Mouse (Mus musculus): ENCODE results near the gene Gm436.

Gm436 gene

GRCm38 (mm10) chr4:144686268-144686667, at the start of gene Gm436:
Gm436 (minus strand) TSS chr4:144686368.
- no peak for DNase-seq

- DNase-seq = no peak
Measured at GRCm38 (mm10) chr4:144721304-144721703, 35.1 kb upstream of the Gm436 start, which contains the start of gene Gm13178. Gm13178 (minus strand) TSS chr4:144721404.

GRCm38 (mm10) chr4:144719691-144720090, 33.5 kb upstream of the Gm436 start:
- DNase-seq = no peak

- DNase-seq = no peak
Measured at GRCm38 (mm10) chr4:144718288-144718687, 32.1 kb upstream of the Gm436 start.

DNA sequence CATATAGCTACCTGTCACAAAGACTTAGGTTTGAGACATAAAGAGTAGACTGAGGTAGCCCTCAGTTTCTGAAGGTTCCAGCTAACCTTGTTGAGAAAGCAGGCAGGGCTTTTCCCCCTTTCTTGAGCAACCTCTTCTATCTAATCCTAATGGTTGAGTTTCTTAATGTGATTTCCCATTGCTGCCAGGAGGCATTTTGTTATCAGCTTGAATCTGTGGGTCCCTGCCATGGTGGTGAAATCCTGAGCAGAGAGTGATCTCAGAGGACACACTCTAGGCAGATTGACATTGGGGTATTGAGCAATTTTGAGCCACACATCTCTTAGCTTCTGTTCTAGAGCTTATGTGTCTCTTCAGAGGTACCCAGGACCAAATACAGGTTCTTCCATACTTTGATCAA, 47.9 kb downstream of the Gm436 start:
- no peak for DNase-seq

Data from thymus, postnatal 14 days (tissue).